8 mouse cellular contexts compared by ENCODE assay signal in genomic region chr5:123132308-123133071, GRCm38 (mm10). TPM values are rescaled to one million over a fixed set of nuclear protein-coding genes. Genes with fewer than 3 reads are reported as not detected.
DNase-seq lines count a peak whose midpoint lies in the region; ATAC-seq and TF ChIP-seq lines count a peak whose summit lies in the region.

TSS of gene Rhof (minus strand) at chr5:123132692.

- H3K9me3 ChIP-seq in heart, embryonic 11.5 days (replicated peaks; ENCODE audit: control insufficient read depth, low read length), result no peaks in the 10 kb centered on the region
- no peaks in the 10 kb centered on the region for H3K9me3 ChIP-seq in kidney, embryonic 16.5 days (ENCODE audit: low read length)
- no peaks in the 10 kb centered on the region for H3K9me3 ChIP-seq in liver, embryonic 11.5 days (ENCODE audit: control insufficient read depth, low read length)
- no peaks in the 10 kb centered on the region for H3K9me3 ChIP-seq in stomach, embryonic 14.5 days (ENCODE audit: control insufficient read depth, low read depth, low read length)

- peaks cover 3% of the 10 kb centered on the region for H3K79me3 ChIP-seq in C2C12 (ENCODE audit: low read depth)

- H3K27me3 ChIP-seq in C2C12 (ENCODE audit: control insufficient read depth, insufficient read depth, insufficient read length), result no peaks in the 10 kb centered on the region
- no peaks in the 10 kb centered on the region for H3K27me3 ChIP-seq in heart, embryonic 11.5 days (ENCODE audit: control insufficient read depth, insufficient read depth, low read length)
- H3K27me3 ChIP-seq in kidney, embryonic 16.5 days (ENCODE audit: insufficient read depth, low read length), result no peaks in the 10 kb centered on the region
- H3K27me3 ChIP-seq in liver, embryonic 11.5 days (replicated peaks; ENCODE audit: control insufficient read depth, insufficient read depth, low read length), result no peaks in the 10 kb centered on the region
- H3K27me3 ChIP-seq in stomach, embryonic 14.5 days (ENCODE audit: control insufficient read depth, insufficient read depth, low read length), result no peaks in the 10 kb centered on the region

- peak within 1 kb of the TSS; percentile 57 for H3ac ChIP-seq in C2C12 (ENCODE audit: control insufficient read depth, insufficient read length, low read depth)

- H3K9ac ChIP-seq in heart, embryonic 11.5 days (ENCODE audit: low read depth, low read length), result peak within 1 kb of the TSS; percentile 59; the same call in 1 of the 2 replicates
- peak within 1 kb of the TSS; percentile 67 for H3K9ac ChIP-seq in kidney, embryonic 16.5 days (replicated peaks; ENCODE audit: low read length)
- H3K9ac ChIP-seq in liver, embryonic 11.5 days (ENCODE audit: low read depth, low read length), result peak within 1 kb of the TSS; percentile 50
- 0 out of 2 replicates have a peak within 1 kb of the TSS, but pooled peaks have one; percentile 26 for H3K9ac ChIP-seq in stomach, embryonic 14.5 days (replicated peaks; ENCODE audit: low read depth, low read length)

- TF ChIP-seq POLR2A in bone marrow macrophage, adult 2 months (IDR thresholded peaks at IDR 0.05; ENCODE audit: borderline replicate concordance, low read depth, low read length), result no peak

- peak; percentile 85 for DNase-seq in liver, embryonic 11.5 days (ENCODE audit: low spot score)

- H3K36me3 ChIP-seq in C2C12 (ENCODE audit: control insufficient read depth, insufficient read depth), result peaks cover 8% of the 10 kb centered on the region
- no peaks in the 10 kb centered on the region for H3K36me3 ChIP-seq in heart, embryonic 11.5 days (ENCODE audit: control insufficient read depth, insufficient read depth, low read length)
- H3K36me3 ChIP-seq in kidney, embryonic 16.5 days (ENCODE audit: insufficient read depth, low read length), result peaks cover 10% of the 10 kb centered on the region; the same call in 1 of the 2 replicates
- H3K36me3 ChIP-seq in liver, embryonic 11.5 days (ENCODE audit: control insufficient read depth, insufficient read depth, low read length), result no peaks in the 10 kb centered on the region
- H3K36me3 ChIP-seq in stomach, embryonic 14.5 days (ENCODE audit: control insufficient read depth, insufficient read depth, low read length), result peaks cover 7% of the 10 kb centered on the region; the same call in 1 of the 2 replicates

- peak; percentile 66 for ATAC-seq in erythroblast, adult 5-6 weeks (replicated peaks; ENCODE audit: low FRiP score, poor library complexity, severe bottlenecking)
- peak; percentile 60 for ATAC-seq in heart, embryonic 11.5 days (replicated peaks; ENCODE audit: insufficient number of reproducible peaks, low FRiP score, low TSS enrichment)
- peak; percentile 57 for ATAC-seq in kidney, embryonic 16.5 days (ENCODE audit: low FRiP score, low TSS enrichment)
- ATAC-seq in liver, embryonic 11.5 days (replicated peaks; ENCODE audit: low FRiP score), result peak; percentile 75
- peak; percentile 45 for ATAC-seq in monocyte, adult 5-6 weeks (replicated peaks; ENCODE audit: insufficient number of reproducible peaks, low FRiP score, low TSS enrichment, poor library complexity, severe bottlenecking)
- peak; percentile 25; the same call in 1 of the 2 replicates for ATAC-seq in stomach, embryonic 14.5 days (ENCODE audit: insufficient number of reproducible peaks, insufficient read depth, low FRiP score, low read depth)

- peaks cover 17% of the 10 kb centered on the region for H3K79me2 ChIP-seq in C2C12 (ENCODE audit: control insufficient read depth, insufficient read depth)

- H3K4me3 ChIP-seq in C2C12 (ENCODE audit: insufficient read depth, poor library complexity, severe bottlenecking), result peak within 1 kb of the TSS; percentile 14
- H3K4me3 ChIP-seq in bone marrow macrophage, adult 2 months (ENCODE audit: insufficient read depth, low read length), result peak within 1 kb of the TSS; percentile 71
- peak within 1 kb of the TSS; percentile 36 for H3K4me3 ChIP-seq in heart, embryonic 11.5 days (ENCODE audit: low read depth, low read length)
- H3K4me3 ChIP-seq in kidney, embryonic 16.5 days (ENCODE audit: low read length), result peak within 1 kb of the TSS; percentile 49
- H3K4me3 ChIP-seq in liver, embryonic 11.5 days (ENCODE audit: low read depth, low read length), result peak within 1 kb of the TSS; percentile 53
- H3K4me3 ChIP-seq in stomach, embryonic 14.5 days (ENCODE audit: low read depth, low read length), result peak within 1 kb of the TSS; percentile 31

- 2% methylated on average over 44 of the region's 44 CpGs for WGBS in heart, embryonic 11.5 days (ENCODE audit: insufficient replicate concordance)
- 3% methylated on average over 44 of the region's 44 CpGs for WGBS in kidney, embryonic 16.5 days
- 1% methylated on average over 44 of the region's 44 CpGs for WGBS in liver, embryonic 11.5 days
- 6% methylated on average over 44 of the region's 44 CpGs for WGBS in stomach, embryonic 14.5 days

- peak within 1 kb of the TSS; percentile 16; the same call in 1 of the 2 replicates for H3K27ac ChIP-seq in bone marrow macrophage, adult 2 months (ENCODE audit: insufficient read depth, low read depth, low read length)
- H3K27ac ChIP-seq in heart, embryonic 11.5 days (ENCODE audit: low read depth, low read length), result peak within 1 kb of the TSS; percentile 100; the same call in 1 of the 2 replicates
- peak within 1 kb of the TSS; percentile 100 for H3K27ac ChIP-seq in kidney, embryonic 16.5 days (ENCODE audit: low read length)
- peak within 1 kb of the TSS; percentile 23; the same call in 1 of the 2 replicates for H3K27ac ChIP-seq in liver, embryonic 11.5 days (ENCODE audit: low read depth, low read length)
- H3K27ac ChIP-seq in stomach, embryonic 14.5 days (ENCODE audit: low read length), result peak within 1 kb of the TSS; percentile 100

- TF ChIP-seq CTCF in C2C12 (IDR thresholded peaks at IDR 0.05; ENCODE audit: control insufficient read depth, insufficient read depth, insufficient read length), result peak; percentile 95
- TF ChIP-seq CTCF in bone marrow macrophage, adult 2 months (IDR thresholded peaks at IDR 0.05; ENCODE audit: low read depth, low read length), result peak; percentile 99

- H3K4me2 ChIP-seq in heart, embryonic 11.5 days, result peak within 1 kb of the TSS; percentile 100
- peak within 1 kb of the TSS; percentile 77 for H3K4me2 ChIP-seq in kidney, embryonic 16.5 days (replicated peaks; ENCODE audit: low read depth, low read length)
- peak within 1 kb of the TSS; percentile 90 for H3K4me2 ChIP-seq in liver, embryonic 11.5 days
- H3K4me2 ChIP-seq in stomach, embryonic 14.5 days (replicated peaks; ENCODE audit: low read depth, low read length), result peak within 1 kb of the TSS; percentile 55

- H3K4me1 ChIP-seq in bone marrow macrophage, adult 2 months (ENCODE audit: control insufficient read depth, insufficient read depth, low read length), result peaks cover 51% of the 10 kb centered on the region
- peaks cover 58% of the 10 kb centered on the region for H3K4me1 ChIP-seq in heart, embryonic 11.5 days (ENCODE audit: control insufficient read depth, insufficient read depth, low read length)
- H3K4me1 ChIP-seq in kidney, embryonic 16.5 days (ENCODE audit: insufficient read depth, low read length), result peaks cover 72% of the 10 kb centered on the region
- peaks cover 62% of the 10 kb centered on the region for H3K4me1 ChIP-seq in liver, embryonic 11.5 days (replicated peaks; ENCODE audit: control insufficient read depth, insufficient read depth, low read length)
- peaks cover 51% of the 10 kb centered on the region for H3K4me1 ChIP-seq in stomach, embryonic 14.5 days (ENCODE audit: control insufficient read depth, insufficient read depth, low read length)

TF ChIP-seq in C2C12, 6 proteins besides CTCF, POLR2A, EP300 and RAD21:
- peak; percentile 1 for TF ChIP-seq MYOD1 (IDR thresholded peaks at IDR 0.05; ENCODE audit: control insufficient read depth, insufficient read length, low read depth)
- TF ChIP-seq MYOG (IDR thresholded peaks at IDR 0.05; ENCODE audit: control insufficient read depth, extremely low read depth, insufficient read length), result no peak
- TF ChIP-seq CEBPB (IDR thresholded peaks at IDR 0.05; ENCODE audit: low read depth), result no peak

RNA-seq across cellular contexts. Expression of gene Rhof, which starts in this region (rescaled TPM):
- polyA plus RNA-seq in C2C12 (2012; fragmentation: generic; extraction: Trizol), result 1.9 TPM
- polyA plus RNA-seq in bone marrow macrophage, adult 2 months (2012; ENCODE audit: insufficient read depth, insufficient read length, missing spikeins), result 1.8 and 2.7 TPM in 2 replicates
- total RNA-seq in erythroblast, adult 5-6 weeks (2015; ENCODE audit: low replicate concordance), result 1.5 and 2.1 TPM in 2 replicates
- 0.70 and 2.1 TPM in 2 replicates for total RNA-seq in erythroblast, adult 5-6 weeks (2017; ENCODE audit: low replicate concordance)
- 1.4 and 1.7 TPM in 2 replicates for polyA plus RNA-seq in heart, embryonic 11.5 days (2014; fragmentation: Nextera tagmentation; extraction: Ambion mirVana)
- 3.2 and 3.8 TPM in 2 replicates for polyA plus RNA-seq in kidney, embryonic 16.5 days (2015; fragmentation: Nextera tagmentation; extraction: Ambion mirVana)
- 4.6 and 4.8 TPM in 2 replicates for polyA plus RNA-seq in liver, embryonic 11.5 days (2014; fragmentation: Nextera tagmentation; extraction: Ambion mirVana)
- total RNA-seq in monocyte, adult 5-6 weeks (2017), result 18.8 to 40.6 TPM (median 30.1 TPM) in 3 replicates
- polyA plus RNA-seq in stomach, embryonic 14.5 days (2014; fragmentation: Nextera tagmentation; extraction: Ambion mirVana), result 2.0 and 2.3 TPM in 2 replicates

Comparison
In these comparisons a context has a peak if more than half of its experiments do, and no peak if none do; other contexts are left out.
1. Peak in every context shown above with its lines: DNase-seq, ATAC-seq, H3K4me3 ChIP-seq and H3K27ac ChIP-seq.
2. H3K4me3 ChIP-seq: peak in every context shown above with its lines; median percentile 71 in bone marrow macrophage, adult 2 months; 53 in liver, embryonic 11.5 days; 49 in kidney, embryonic 16.5 days; 36 in heart, embryonic 11.5 days; 31 in stomach, embryonic 14.5 days; 14 in C2C12.
3. H3K27ac ChIP-seq: peak in every context shown above with its lines; median percentile 100 in heart, embryonic 11.5 days; 100 in kidney, embryonic 16.5 days; 100 in stomach, embryonic 14.5 days; 23 in liver, embryonic 11.5 days; 16 in bone marrow macrophage, adult 2 months.
4. ATAC-seq: peak in every context shown above with its lines; median percentile 75 in liver, embryonic 11.5 days; 66 in erythroblast, adult 5-6 weeks; 60 in heart, embryonic 11.5 days; 57 in kidney, embryonic 16.5 days; 45 in monocyte, adult 5-6 weeks; 25 in stomach, embryonic 14.5 days.